Mouse (Mus musculus) left cerebral cortex, adult 9 months (tissue): ENCODE measurements at regions not wholly inside any gene's neighbourhood (a gene's known extent, or its start where the extent isn't known, plus 50 kb on each side); places are given as distances from the start of the nearest gene placed in this dataset.

ENCODE experiments used
- DNase-seq, 2 experiments: peaks; one replicate each; pipeline ENCODE4 v3.0.0; 2022; ENCODE audit warnings: low spot score in 2 of 2

DNA sequence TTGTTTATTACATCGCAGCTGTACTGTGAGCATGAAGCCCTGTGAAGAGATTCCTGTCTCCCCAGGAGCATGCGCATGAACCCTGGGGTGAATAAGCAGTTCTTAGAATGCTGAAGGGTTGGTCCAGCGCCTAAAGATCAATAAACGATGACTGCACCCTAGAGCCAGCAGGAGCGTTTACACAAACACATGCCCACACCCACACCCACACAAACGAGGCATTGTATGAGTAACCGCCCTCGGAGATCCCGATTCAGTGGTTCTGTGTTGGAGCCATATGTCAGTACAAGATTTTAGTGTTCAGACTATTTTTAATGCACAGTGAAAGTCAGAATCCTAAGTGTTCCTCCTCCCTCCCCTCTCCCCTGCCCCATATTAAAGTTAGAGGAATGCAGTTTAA is 57.3 kb downstream of the Edn1 start:
- DNase-seq = peak in 1 of 2 experiments; percentile 2

DNA sequence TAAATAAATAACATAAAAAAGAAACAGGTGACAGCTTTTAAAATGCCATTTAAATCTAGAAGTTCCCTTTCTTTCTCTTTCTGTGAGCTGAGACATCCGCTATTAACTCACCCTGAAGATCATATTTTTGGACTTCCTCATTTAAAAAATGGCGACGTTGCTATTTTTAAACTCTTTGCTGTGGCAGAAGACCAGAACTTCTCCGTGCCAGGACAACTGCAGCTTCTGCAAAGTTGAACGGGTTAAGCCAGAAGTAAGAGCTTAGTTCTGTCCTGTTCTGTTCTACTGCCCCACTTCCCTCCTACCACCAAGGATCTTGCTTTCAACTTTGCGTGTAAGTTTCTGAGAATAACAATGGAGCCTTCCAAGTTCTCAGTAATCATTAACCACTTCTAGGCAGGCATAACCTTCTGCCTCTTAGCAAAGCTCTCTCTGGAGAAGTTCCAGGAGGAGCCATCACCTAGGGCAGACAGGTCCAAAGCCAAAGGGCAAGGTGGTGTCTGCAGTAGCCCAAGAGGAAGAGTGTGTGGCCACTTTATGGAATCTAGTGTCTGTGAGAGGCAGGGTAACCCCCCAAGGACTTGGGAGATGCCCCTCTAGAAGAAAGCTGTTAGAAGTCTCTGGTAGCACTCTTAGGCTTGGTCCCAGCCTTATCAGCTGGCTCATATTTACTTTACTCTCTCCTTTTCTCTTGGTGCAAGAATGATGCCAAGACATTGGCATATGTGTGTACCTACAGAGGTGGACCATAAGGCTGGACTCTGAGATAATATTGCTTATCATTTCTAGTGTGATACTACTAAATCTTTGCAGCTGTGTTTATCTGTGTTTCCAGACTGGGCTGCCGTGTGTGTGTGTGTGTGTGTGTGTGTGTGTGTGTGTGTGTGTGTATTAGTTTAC is 66.6 kb downstream of the Edn1 start:
- no peak for DNase-seq

GRCm38 (mm10) chr13:42369826-42370225 is 68.5 kb downstream of the Edn1 start:
- DNase-seq = no peak

DNA sequence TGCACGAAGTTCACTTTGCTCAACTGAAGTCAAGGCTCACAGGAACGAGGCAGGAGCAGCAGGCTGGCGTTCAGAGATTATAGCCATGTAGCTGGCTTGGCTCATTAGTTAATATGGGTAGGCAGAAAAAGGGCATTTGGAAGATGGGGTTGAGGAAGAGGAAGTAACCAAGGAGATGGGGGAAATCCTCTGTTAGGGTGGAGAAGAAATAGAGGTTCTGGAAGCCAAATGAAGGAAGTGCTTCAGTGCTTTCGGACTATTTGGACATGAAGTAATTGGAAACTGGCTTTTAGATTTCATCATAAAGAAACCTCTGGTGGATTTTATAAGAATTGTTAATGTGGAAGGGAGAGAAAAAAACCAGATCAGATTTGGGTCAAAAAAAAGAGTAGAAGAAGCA is 70.9 kb downstream of the Edn1 start:
- no peak for DNase-seq

GRCm38 (mm10) chr13:42374181-42374596 is 72.9 kb downstream of the Edn1 start:
- no peak for DNase-seq

DNA sequence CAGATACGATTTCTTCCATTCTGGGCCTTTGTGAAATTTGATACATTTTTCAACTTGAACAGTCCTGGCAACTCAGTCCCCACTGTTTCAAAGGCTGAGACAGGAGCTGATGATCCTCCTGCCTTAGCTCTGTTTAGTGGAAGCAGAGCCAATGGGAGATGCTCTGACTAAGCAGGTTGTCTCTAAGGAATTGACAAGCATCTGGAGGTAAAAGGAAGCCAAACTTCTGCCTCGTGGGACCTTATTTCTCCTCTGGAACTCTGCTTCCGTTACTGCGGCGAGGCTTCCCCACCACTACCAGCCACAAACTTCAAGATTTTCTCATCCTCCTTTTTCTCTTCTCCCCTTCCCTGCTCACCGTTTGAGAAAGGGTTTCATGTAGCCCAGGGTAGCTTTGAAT is 78.4 kb downstream of the Edn1 start:
- DNase-seq = no peak

DNA sequence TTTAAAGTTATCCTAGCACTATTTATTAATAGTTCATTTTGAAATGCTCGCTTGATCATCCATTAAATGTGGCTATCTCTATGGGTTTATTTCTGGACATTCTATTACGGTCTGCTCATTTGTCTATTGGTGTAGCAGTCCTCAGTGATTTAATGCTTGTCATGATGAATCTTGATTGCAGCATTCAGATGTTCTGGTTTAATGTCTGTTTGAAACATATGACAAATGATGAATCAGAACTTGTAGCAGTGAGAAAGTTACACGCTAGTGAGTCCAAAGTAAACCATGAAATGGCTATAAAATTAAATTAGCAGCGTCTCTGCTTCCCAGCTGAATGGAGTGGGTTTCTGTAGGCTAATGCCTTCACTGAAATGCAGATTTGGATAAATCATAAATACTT is 81.8 kb downstream of the Edn1 start:
- no peak for DNase-seq

DNA sequence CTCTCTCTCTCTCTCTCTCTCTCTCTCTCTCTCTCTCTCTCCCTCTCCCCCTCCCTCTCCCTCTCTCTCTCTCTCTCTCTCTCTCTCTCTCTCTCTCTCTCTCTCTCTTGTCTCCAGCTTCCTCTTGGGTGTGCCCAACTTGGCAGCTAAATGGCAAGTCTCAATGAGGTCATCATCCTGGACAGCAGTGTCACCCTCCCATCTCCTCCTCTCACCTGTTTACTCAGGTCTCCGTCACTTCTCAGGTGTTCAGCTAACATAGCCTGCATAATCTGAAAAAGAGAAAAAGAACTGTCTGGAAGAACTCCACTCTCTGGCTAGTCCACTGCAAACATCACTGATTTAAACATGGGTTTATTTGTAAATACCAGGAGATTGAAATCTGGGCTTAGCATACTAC is 89.1 kb downstream of the Edn1 start:
- DNase-seq = no peak

- no peak for DNase-seq
Measured at GRCm38 (mm10) chr13:42391330-42392005, 90.2 kb downstream of the Edn1 start.

GRCm38 (mm10) chr13:42392701-42393100 is 91.4 kb downstream of the Edn1 start:
- DNase-seq = no peak

DNA sequence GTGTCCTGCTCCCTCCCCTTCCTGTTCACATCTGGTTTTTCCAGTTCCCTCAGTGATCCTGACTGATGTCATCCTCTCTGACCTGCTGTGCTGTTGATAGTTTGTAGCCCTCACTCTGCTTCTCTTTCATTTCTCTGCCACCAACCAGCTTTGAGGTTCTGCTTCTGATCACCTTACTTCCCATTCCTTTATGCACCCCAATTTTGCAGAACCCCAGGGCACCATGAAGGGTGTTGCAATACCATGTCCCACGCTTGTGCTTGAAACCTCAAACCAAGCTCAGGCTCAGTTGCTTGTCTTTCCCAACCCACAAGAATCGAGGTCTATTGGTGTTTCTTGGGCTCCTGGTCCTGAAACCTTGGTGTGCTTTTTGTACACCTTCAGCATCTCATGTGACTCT is 93.3 kb downstream of the Edn1 start:
- no peak for DNase-seq

GRCm38 (mm10) chr13:42401513-42401912 is 100.2 kb downstream of the Edn1 start:
- no peak for DNase-seq

DNA sequence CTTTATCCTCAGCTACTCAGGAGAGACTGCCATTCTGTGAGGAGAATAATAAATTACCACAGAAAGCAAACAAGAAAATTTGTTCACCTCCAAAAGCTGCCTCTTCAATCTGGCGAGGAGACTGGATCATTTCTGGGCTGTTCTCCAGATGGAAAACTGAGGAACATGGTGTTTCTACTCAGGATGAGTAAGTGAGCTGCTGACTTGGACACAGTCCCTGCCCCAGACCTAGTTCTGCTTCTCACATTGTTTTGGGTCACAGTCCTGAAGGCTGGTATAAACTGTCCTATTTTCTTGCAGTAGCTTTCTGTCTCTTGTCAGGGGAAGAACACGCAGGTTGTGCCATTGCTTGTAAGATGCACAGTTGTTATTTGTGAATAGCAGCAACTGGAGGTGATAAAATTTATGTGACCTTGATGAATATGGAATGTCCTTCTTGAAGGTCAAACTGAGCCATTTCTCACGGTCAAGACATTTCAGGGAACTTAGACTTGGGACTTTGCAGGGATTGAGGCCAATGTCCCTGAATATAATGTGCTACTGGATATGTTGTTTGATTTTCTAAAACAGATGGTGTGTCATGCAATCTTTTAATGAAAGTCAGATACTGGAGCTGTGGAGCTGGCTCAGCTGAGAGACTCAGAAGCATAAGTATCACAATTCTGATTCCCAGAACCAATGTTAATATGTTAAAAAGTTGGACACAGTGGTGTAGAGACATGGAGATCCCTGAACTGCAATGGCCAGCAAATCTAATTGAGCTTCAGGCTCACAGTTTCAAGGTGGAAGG is 102.2 kb downstream of the Edn1 start:
- DNase-seq = peak; percentile 30 to 75

- no peak for DNase-seq
Measured at GRCm38 (mm10) chr13:42412652-42413282, 111.5 kb downstream of the Edn1 start.

DNA sequence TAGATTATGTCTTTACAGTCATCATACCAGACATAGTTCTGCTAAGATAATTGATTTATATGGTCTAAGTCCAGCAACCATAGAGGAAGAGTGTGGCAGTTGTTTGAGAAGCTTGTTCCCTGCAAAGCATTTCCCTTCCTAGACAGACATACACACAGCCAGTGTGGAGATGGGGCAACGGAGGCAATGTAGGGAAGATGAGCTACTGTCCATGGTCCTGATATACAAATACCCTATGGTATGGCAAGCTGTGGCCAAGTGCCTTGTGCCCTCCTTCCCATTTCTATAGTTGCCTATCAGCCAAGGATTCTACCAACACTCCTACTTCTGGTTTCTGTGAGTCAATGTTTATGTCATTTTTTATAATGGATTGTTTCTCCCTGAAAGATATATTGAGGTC is 145.6 kb downstream of the Edn1 start:
- DNase-seq = no peak

- DNase-seq = no peak
Measured at GRCm38 (mm10) chr13:42453665-42454064, 152.4 kb downstream of the Edn1 start.

DNA sequence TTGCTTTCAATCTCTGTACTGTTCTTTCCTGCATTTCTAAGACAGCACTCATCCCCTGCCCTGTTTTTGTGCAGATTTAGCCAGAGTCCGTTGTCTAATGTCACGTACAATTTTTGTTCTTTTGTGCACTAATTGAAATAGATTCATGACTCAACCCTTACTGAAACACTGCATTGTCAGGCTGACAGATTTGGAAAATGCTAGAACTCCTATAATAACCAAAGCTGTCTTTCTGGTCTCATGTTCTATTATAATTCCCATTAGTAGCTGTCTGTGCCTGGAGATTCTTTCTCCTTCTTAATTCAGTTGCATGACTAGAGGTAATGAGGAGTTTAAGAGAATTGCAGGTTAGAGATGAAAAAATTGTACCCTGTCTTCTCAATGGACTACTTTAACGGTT is 158.6 kb downstream of the Edn1 start:
- DNase-seq = peak in 1 of 2 experiments; percentile 8

GRCm38 (mm10) chr13:42478825-42479224 is 177.5 kb downstream of the Edn1 start:
- no peak for DNase-seq

- DNase-seq = no peak
Measured at GRCm38 (mm10) chr13:42490956-42491680, 189.3 kb upstream of the Phactr1 start.

GRCm38 (mm10) chr13:42494371-42494770 is 186.1 kb upstream of the Phactr1 start:
- no peak for DNase-seq

GRCm38 (mm10) chr13:42498351-42498750 is 182.1 kb upstream of the Phactr1 start:
- no peak for DNase-seq
